Mouse (Mus musculus) lung, postnatal 0 days (tissue): ENCODE measurements around the gene Gm20696. TPM values are rescaled to one million over a fixed set of nuclear protein-coding genes. Genes with fewer than 3 reads are reported as not detected.

Experiments used
- ATAC-seq: fragments of 200-750 bp; cut with Nextera tagmentation; 2 replicates; pipeline ENCODE4 v1.8.0; 2017; ENCODE audit warnings: moderate library complexity
- DNase-seq: peaks from one replicate; pipeline ENCODE4 v3.0.0-alpha.2; 2016; ENCODE audit warnings: low spot score
- H3K27ac ChIP-seq: fragments of 300-500 bp; sonication (generic); 2 replicates; pipeline ENCODE4 v1.5.1; 2014; ENCODE audit warnings: antibody characterized with exemption, mild to moderate bottlenecking, low read length, mixed read lengths
- H3K27me3 ChIP-seq: fragments of 300-500 bp; sonication (generic); replicated peaks from 2 replicates; pipeline ENCODE4 v1.6.1; 2014; ENCODE audit warnings: low read length, mixed read lengths; ENCODE audit not compliant: insufficient read depth
- H3K36me3 ChIP-seq: fragments of 300-500 bp; sonication (generic); 2 replicates; pipeline ENCODE4 v1.6.1; 2014; ENCODE audit warnings: low read length, mixed read lengths; ENCODE audit not compliant: insufficient read depth
- H3K4me1 ChIP-seq: fragments of 300-500 bp; sonication (generic); 2 replicates; pipeline ENCODE4 v1.6.1; 2014; ENCODE audit warnings: antibody characterized with exemption, low read depth, low read length, mixed read lengths; ENCODE audit not compliant: insufficient read depth
- H3K4me2 ChIP-seq: fragments of 300-500 bp; sonication (generic); replicated peaks from 2 replicates; pipeline ENCODE4 v1.6.1; 2014; ENCODE audit warnings: low read depth, mild to moderate bottlenecking, low read length, moderate library complexity, mixed read lengths
- H3K4me3 ChIP-seq: fragments of 300-500 bp; sonication (generic); 2 replicates; pipeline ENCODE4 v1.5.1; 2014; ENCODE audit warnings: low read depth, low read length
- H3K9ac ChIP-seq: fragments of 300-500 bp; sonication (generic); replicated peaks from 2 replicates; pipeline ENCODE4 v1.6.1; 2014; ENCODE audit warnings: low read depth, mild to moderate bottlenecking
- H3K9me3 ChIP-seq: fragments of 300-500 bp; sonication (generic); 2 replicates; pipeline ENCODE4 v1.6.1; 2016; ENCODE audit warnings: low read length, mixed read lengths
- CTCF ChIP-seq: IDR thresholded peaks from 2 replicates; pipeline ENCODE4 v1.5.1; 2016; ENCODE audit warnings: antibody characterized with exemption, mild to moderate bottlenecking
- EP300 ChIP-seq: IDR thresholded peaks from 2 replicates; pipeline ENCODE4 v1.6.1; 2016; ENCODE audit warnings: antibody characterized with exemption, mild to moderate bottlenecking, control low read depth
- WGBS: fragments of 180-500 bp; shearing (Covaris S2); extraction: QIAGEN DNeasy Blood & Tissue Kit; methylation state at CpG from one replicate; pipeline ENCODE4 v1.1.7; 2014; 5-methylcytosine and 5-hydroxymethylcytosine counted together
- polyA plus RNA-seq: library from polyadenylated mRNA; unstranded; fragments of >200 nt; fragmentation: Nextera tagmentation; extraction: Ambion mirVana; gene quantifications from 2 replicates; pipeline ENCODE4 v1.2.1, GENCODE M21; 2015

Gm20696 gene
- polyA plus RNA-seq, 1 experiment from 2014 or later: 2.3 TPM

- no peak overlapping the region for H3K9ac ChIP-seq
- ATAC-seq (peak; percentile 49), DNase-seq (peak; percentile 17)
- no peaks in the 10 kb centered on the region for H3K9me3 ChIP-seq
- TF ChIP-seq EP300 (no peak), CTCF (no peak)
- WGBS: 46% methylated on average over 10 of the region's 10 CpGs
- no peak overlapping the region for H3K4me2 ChIP-seq
- H3K36me3 ChIP-seq: no peaks in the 10 kb centered on the region
- no peak overlapping the region for H3K4me3 ChIP-seq
- H3K27ac ChIP-seq: no peak overlapping the region
- peaks cover 5% of the 10 kb centered on the region; the same call in 1 of the 2 replicates for H3K4me1 ChIP-seq
- no peaks in the 10 kb centered on the region for H3K27me3 ChIP-seq
Observed at GRCm38 (mm10) chr6:99615272-99615751, 51.3 kb downstream of the Gm20696 start.

GRCm38 (mm10) chr6:99614566-99615271 lies 51.9 kb downstream of the Gm20696 start:
- Histone ChIP-seq H3K4me2 (no peak overlapping the region), H3K36me3 (no peaks in the 10 kb centered on the region), H3K4me1 (peaks cover 5% of the 10 kb centered on the region; the same call in 1 of the 2 replicates), H3K9ac (no peak overlapping the region), H3K4me3 (no peak overlapping the region), H3K9me3 (no peaks in the 10 kb centered on the region), H3K27ac (no peak overlapping the region), H3K27me3 (no peaks in the 10 kb centered on the region)
- TF ChIP-seq EP300 (no peak), CTCF (no peak)
- ATAC-seq: no peak
- DNase-seq: no peak
- WGBS: 51% methylated on average over 17 of the region's 17 CpGs

GRCm38 (mm10) chr6:99611866-99612265 lies 54.7 kb downstream of the Gm20696 start:
- Histone ChIP-seq H3K27ac (no peak overlapping the region), H3K27me3 (no peaks in the 10 kb centered on the region), H3K9me3 (no peaks in the 10 kb centered on the region), H3K4me1 (peaks cover 5% of the 10 kb centered on the region; the same call in 1 of the 2 replicates), H3K4me2 (no peak overlapping the region), H3K36me3 (no peaks in the 10 kb centered on the region), H3K9ac (no peak overlapping the region), H3K4me3 (no peak overlapping the region)
- DNase-seq: no peak
- no peak for ATAC-seq
- WGBS: 38% methylated on average over 6 of the region's 6 CpGs
- no peak for TF ChIP-seq EP300
- peak; percentile 43 for TF ChIP-seq CTCF

- no peak overlapping the region for H3K4me2 ChIP-seq
- DNase-seq: peak; percentile 22
- no peak overlapping the region for H3K27ac ChIP-seq
- TF ChIP-seq EP300 (no peak), CTCF (no peak)
- no peaks in the 10 kb centered on the region for H3K36me3 ChIP-seq
- WGBS: 30% methylated on average over 14 of the region's 14 CpGs
- no peak overlapping the region for H3K9ac ChIP-seq
- ATAC-seq: no peak
- H3K27me3 ChIP-seq: no peaks in the 10 kb centered on the region
- no peak overlapping the region for H3K4me3 ChIP-seq
- peaks cover 5% of the 10 kb centered on the region; the same call in 1 of the 2 replicates for H3K4me1 ChIP-seq
- no peaks in the 10 kb centered on the region for H3K9me3 ChIP-seq
Observed at GRCm38 (mm10) chr6:99610454-99611427, 55.9 kb downstream of the Gm20696 start.

GRCm38 (mm10) chr6:99606079-99606478 lies 60.5 kb downstream of the Gm20696 start:
- ATAC-seq (no peak), DNase-seq (no peak)
- WGBS: 74% methylated on average over 7 of the region's 7 CpGs
- Histone ChIP-seq H3K27me3 (no peaks in the 10 kb centered on the region), H3K4me3 (no peak overlapping the region), H3K9ac (no peak overlapping the region), H3K36me3 (no peaks in the 10 kb centered on the region), H3K9me3 (no peaks in the 10 kb centered on the region), H3K4me1 (peaks cover 5% of the 10 kb centered on the region; the same call in 1 of the 2 replicates), H3K27ac (no peak overlapping the region), H3K4me2 (no peak overlapping the region)
- TF ChIP-seq EP300 (no peak), CTCF (no peak)

- ATAC-seq (peak; percentile 55), DNase-seq (peak; percentile 50)
- no peak for TF ChIP-seq EP300
- TF ChIP-seq CTCF: no peak
- H3K4me3 ChIP-seq: no peak overlapping the region
- H3K4me2 ChIP-seq: no peak overlapping the region
- no peaks in the 10 kb centered on the region for H3K36me3 ChIP-seq
- peaks cover 4% of the 10 kb centered on the region; the same call in 1 of the 2 replicates for H3K4me1 ChIP-seq
- 32% methylated on average over 2 of the region's 2 CpGs for WGBS
- no peaks in the 10 kb centered on the region for H3K9me3 ChIP-seq
- H3K27ac ChIP-seq: no peak overlapping the region
- no peak overlapping the region for H3K9ac ChIP-seq
- H3K27me3 ChIP-seq: no peaks in the 10 kb centered on the region
Observed at GRCm38 (mm10) chr6:99604758-99605157, 61.8 kb downstream of the Gm20696 start.
